In the genomic region with DNA sequence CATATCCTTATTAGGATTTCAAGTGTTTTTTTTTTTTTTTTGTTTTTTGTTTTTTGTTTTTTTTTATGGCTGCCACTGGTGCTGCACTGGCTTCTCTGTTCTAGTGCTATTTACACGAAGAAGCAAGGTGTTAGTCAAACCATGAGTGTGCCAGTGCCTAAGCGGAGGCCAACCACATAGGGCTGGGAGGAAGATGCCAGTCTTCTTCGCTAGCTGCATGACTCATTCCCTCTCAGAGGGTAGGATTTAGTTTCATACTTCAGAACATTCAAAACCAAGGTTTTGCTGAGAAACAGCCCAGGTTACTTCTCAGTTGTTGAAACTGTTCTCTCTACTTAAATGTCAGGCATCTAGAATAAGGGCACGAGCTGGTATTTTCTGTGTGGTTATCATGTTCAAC, we compare ENCODE assay signal across 15 mouse cellular contexts.
"Had no signal": no experiment of that assay in that cellular context is flagged by ENCODE, and none has a peak within 500 bp of the region (broad histone marks: within the 10 kb centered on the region; RNA-seq: fewer than 3 reads in every experiment).

No protein-coding gene starts in this region.

- ATAC-seq: lung, postnatal 0 days had no signal

- H3K9me3 ChIP-seq: limb, embryonic 10.5 days; liver, embryonic 15.5 days; neural tube, embryonic 12.5 days had no signal

- H3K9ac ChIP-seq: liver, embryonic 15.5 days; neural tube, embryonic 12.5 days had no signal

- H3K27me3 ChIP-seq: liver, embryonic 15.5 days; neural tube, embryonic 12.5 days had no signal

- DNase-seq: kidney, adult 9 months; kidney, postnatal 10 days; kidney, postnatal 4 days; lung, adult 2 months; lung, postnatal 36 days; midbrain, embryonic 14.5 days; retina, postnatal 1 day; right cerebral cortex, postnatal 14 days; thymus, postnatal 14 days had no signal

- H3K4me2 ChIP-seq: liver, embryonic 11.5 days; liver, embryonic 15.5 days; neural tube, embryonic 12.5 days had no signal

- H3K4me1 ChIP-seq: limb, embryonic 10.5 days; liver, embryonic 15.5 days; neural tube, embryonic 12.5 days had no signal

- H3K36me3 ChIP-seq: limb, embryonic 10.5 days; liver, embryonic 15.5 days; neural tube, embryonic 12.5 days had no signal

- H3K4me3 ChIP-seq: layer of hippocampus, adult 2 months; limb, embryonic 10.5 days; liver, embryonic 15.5 days; neural tube, embryonic 12.5 days had no signal

- H3K27ac ChIP-seq: layer of hippocampus, adult 2 months; limb, embryonic 10.5 days; liver, embryonic 15.5 days; neural tube, embryonic 12.5 days had no signal
